Mouse (Mus musculus) heart, adult 2 months (tissue): ENCODE results near the gene Slamf9.

Experiments
- CTCF ChIP-seq: fragments of 200-600 bp; IDR thresholded peaks from 2 replicates; pipeline ENCODE4 v1.8.1; 2022; ENCODE audit warnings: antibody characterized with exemption, mild to moderate bottlenecking, moderate library complexity
- EP300 ChIP-seq: fragments of 200-500 bp; IDR thresholded peaks from 2 replicates; pipeline ENCODE4 v1.6.1; 2011; ENCODE audit warnings: low read depth, low read length, control low read depth; ENCODE audit not compliant: insufficient read depth
- POLR2A ChIP-seq: fragments of 200-500 bp; IDR thresholded peaks from 2 replicates; pipeline ENCODE4 v1.6.1; 2011; ENCODE audit warnings: mild to moderate bottlenecking, low read depth, low read length, control low read depth; ENCODE audit not compliant: insufficient read depth

GRCm38 (mm10) chr1:172438621-172439020 is 36.5 kb upstream of the Slamf9 start:
- TF ChIP-seq CTCF, result no peak
- TF ChIP-seq EP300, result no peak
- TF ChIP-seq POLR2A, result no peak
